Mouse (Mus musculus): ENCODE results near the gene Palm3.

GRCm38 (mm10) chr8:84079206-84079605 is 57.9 kb downstream of the Palm3 start:
- TF ChIP-seq POLR2A (IDR thresholded peaks at IDR 0.05; ENCODE audit: borderline replicate concordance, extremely low read depth, low read depth, low read length): no peak
- no peak for TF ChIP-seq CTCF (IDR thresholded peaks at IDR 0.05; ENCODE audit: insufficient read depth, low read length)
